Mouse (Mus musculus) liver, embryonic 14.5 days (tissue): ENCODE data around the gene Gxylt2. TPM values are rescaled to one million over a fixed set of nuclear protein-coding genes. Genes with fewer than 3 reads are reported as not detected.

Experiments
- ATAC-seq: fragments of 200-750 bp; cut with Nextera tagmentation; 2 replicates; pipeline ENCODE4 v1.8.0; 2017; ENCODE audit warnings: moderate number of reproducible peaks, mild to moderate bottlenecking, moderate library complexity; ENCODE audit not compliant: insufficient read depth
- DNase-seq, 3 experiments: peaks; one replicate each; pipeline ENCODE4 v3.0.0-alpha.2; 2012 to 2013; ENCODE audit warnings: low read depth in 3 of 3, low spot score in 3 of 3
- H3K27ac ChIP-seq: fragments of 300-500 bp; sonication (generic); 2 replicates; pipeline ENCODE4 v1.5.1; 2014; ENCODE audit warnings: moderate library complexity, mild to moderate bottlenecking, control low read depth, inconsistent platforms
- H3K27me3 ChIP-seq: fragments of 300-500 bp; sonication (generic); 2 replicates; pipeline ENCODE4 v1.6.1; 2014; ENCODE audit warnings: mild to moderate bottlenecking, low read length, moderate library complexity; ENCODE audit not compliant: control insufficient read depth, insufficient read depth
- H3K36me3 ChIP-seq: fragments of 300-500 bp; sonication (generic); replicated peaks from 2 replicates; pipeline ENCODE4 v1.6.1; 2014; ENCODE audit warnings: low read depth; ENCODE audit not compliant: control insufficient read depth, insufficient read depth
- H3K4me1 ChIP-seq, 2 experiments: fragments of 200-500 bp in 1 of 2; fragments of 300-500 bp in 1 of 2; sonication (generic) in 1 of 2; replicated peaks; 2 replicates each; pipeline ENCODE4 v1.6.1; 2012 to 2014; ENCODE audit warnings: antibody characterized with exemption in 1 of 2, inconsistent platforms in 1 of 2, low read length in 1 of 2; ENCODE audit not compliant: control insufficient read depth in 2 of 2, insufficient read depth in 2 of 2
- H3K4me2 ChIP-seq: fragments of 300-500 bp; sonication (generic); 2 replicates; pipeline ENCODE4 v1.6.1; 2014; ENCODE audit warnings: low read depth, mild to moderate bottlenecking, control low read depth, moderate library complexity
- H3K4me3 ChIP-seq, 2 experiments: fragments of 200-500 bp in 1 of 2; fragments of 300-500 bp in 1 of 2; sonication (generic) in 1 of 2; 2 replicates each; pipeline ENCODE4 v1.5.1; 2012 to 2014; ENCODE audit warnings: low read depth in 2 of 2, low read length in 2 of 2, mild to moderate bottlenecking in 2 of 2, control low read depth in 1 of 2, inconsistent platforms in 1 of 2, moderate library complexity in 1 of 2; ENCODE audit not compliant: insufficient read depth in 1 of 2
- H3K9ac ChIP-seq: fragments of 300-500 bp; sonication (generic); replicated peaks from 2 replicates; pipeline ENCODE4 v1.6.1; 2014; ENCODE audit warnings: mild to moderate bottlenecking, control low read depth, moderate library complexity
- H3K9me3 ChIP-seq: fragments of 300-500 bp; sonication (generic); 2 replicates; pipeline ENCODE4 v1.6.1; 2016; ENCODE audit warnings: low read length, mixed read lengths; ENCODE audit not compliant: control insufficient read depth
- CTCF ChIP-seq: IDR thresholded peaks from 2 replicates; pipeline ENCODE4 v1.5.1; 2016; ENCODE audit warnings: antibody characterized with exemption, low read depth, control low read depth
- EP300 ChIP-seq: IDR thresholded peaks from 2 replicates; pipeline ENCODE4 v1.6.1; 2016; ENCODE audit warnings: antibody characterized with exemption, low read depth
- WGBS: fragments of 180-500 bp; shearing (Covaris S2); extraction: QIAGEN DNeasy Blood & Tissue Kit; methylation state at CpG from one replicate; pipeline ENCODE4 v1.1.7; 2014; ENCODE audit not compliant: insufficient replicate concordance; 5-methylcytosine and 5-hydroxymethylcytosine counted together
- polyA plus RNA-seq, 2 experiments: library from polyadenylated mRNA; depleted of rRNA in 1 of 2; stranded (reverse) in 1 of 2; unstranded in 1 of 2; fragments of >200 nt; fragmentation: Nextera tagmentation in 1 of 2; extraction: Ambion mirVana in 1 of 2; gene quantifications; 2 replicates each; pipeline versions ENCODE4 v1.2.1 to v1.2.3; 2012 to 2014

Gxylt2 gene
- polyA plus RNA-seq, 2 experiments: 0.04 TPM; not detected in 1

DNA sequence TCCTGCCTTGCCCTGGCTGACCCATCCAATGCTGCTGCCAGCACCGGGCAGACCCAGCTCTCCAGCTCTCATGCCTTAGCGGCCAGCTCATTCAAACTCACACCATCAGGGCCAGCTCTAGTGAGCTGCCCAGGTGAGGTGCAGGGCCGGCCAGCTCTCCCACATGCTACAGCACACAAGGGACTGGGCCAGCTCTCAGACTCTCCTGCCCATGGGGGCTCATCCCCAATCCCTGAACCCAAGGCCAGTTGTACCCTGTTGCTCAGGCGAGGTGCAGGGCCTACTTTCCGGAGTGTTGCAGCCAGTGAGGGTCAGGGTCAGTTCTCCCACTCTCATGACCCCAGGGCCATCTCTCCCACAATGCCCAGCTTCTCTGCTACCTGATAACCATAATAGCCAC lies 74.1 kb downstream of the Gxylt2 start:
- H3K9ac ChIP-seq: no peak overlapping the region
- 68% methylated on average over 5 of the region's 5 CpGs for WGBS
- no peak for ATAC-seq
- no peaks in the 10 kb centered on the region for H3K27me3 ChIP-seq
- no peak overlapping the region for H3K27ac ChIP-seq
- no peak for DNase-seq
- no peaks in the 10 kb centered on the region for H3K4me1 ChIP-seq
- H3K9me3 ChIP-seq: no peaks in the 10 kb centered on the region
- TF ChIP-seq CTCF: no peak
- H3K36me3 ChIP-seq: no peaks in the 10 kb centered on the region
- H3K4me2 ChIP-seq: no peak overlapping the region
- H3K4me3 ChIP-seq: no peak overlapping the region

DNA sequence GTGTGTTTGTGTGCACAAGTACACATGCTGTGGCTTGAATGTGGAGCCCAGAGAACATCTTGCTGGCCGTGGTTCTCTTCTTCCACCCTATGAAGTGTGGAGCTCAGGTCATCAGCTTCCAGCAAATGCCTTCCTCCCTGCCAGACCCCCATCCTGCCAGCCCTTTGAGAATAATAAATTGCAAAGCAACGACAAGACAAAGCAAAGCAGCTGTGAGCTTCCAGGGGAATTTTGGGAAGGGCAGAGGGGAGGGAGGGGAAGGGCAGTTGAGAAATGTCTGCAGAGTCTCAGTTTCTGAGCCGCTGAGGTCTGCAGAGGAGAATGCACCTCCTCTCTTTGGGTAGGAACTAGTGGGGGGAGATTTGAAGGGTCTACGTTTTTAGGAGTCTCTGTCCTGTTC lies 75.9 kb downstream of the Gxylt2 start:
- whole genome bisulfite sequencing: 29% methylated on average over 4 of the region's 4 CpGs
- no peak overlapping the region for H3K27ac ChIP-seq

DNA sequence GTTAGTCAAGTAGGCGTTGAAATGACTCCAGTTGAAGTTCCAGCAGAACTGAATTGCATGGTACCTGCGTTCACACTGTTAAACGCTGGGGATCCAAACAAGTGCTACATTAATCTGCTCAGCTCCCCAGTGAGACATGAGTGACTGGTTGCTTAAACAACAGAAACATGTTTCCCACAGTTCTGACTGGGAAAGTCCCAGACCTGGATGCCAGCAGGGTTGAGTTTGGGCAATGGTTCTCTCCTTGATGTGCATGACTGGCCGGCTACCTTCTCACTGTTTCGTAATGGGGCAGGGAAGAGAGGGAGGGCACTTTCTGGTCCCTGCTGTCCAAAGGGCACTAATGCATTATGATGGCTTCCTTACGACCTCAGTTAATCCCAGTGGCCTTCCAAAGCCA lies 77.1 kb downstream of the Gxylt2 start:
- H3K4me3 ChIP-seq: no peak overlapping the region
- no peak overlapping the region for H3K4me2 ChIP-seq
- H3K36me3 ChIP-seq: no peaks in the 10 kb centered on the region
- no peak for TF ChIP-seq EP300
- no peak for TF ChIP-seq CTCF
- DNase-seq (no peak), ATAC-seq (no peak)
- H3K4me1 ChIP-seq: no peaks in the 10 kb centered on the region
- WGBS: 62% methylated on average over 6 of the region's 6 CpGs
- no peak overlapping the region for H3K9ac ChIP-seq
- H3K27ac ChIP-seq: no peak overlapping the region
- H3K27me3 ChIP-seq: no peaks in the 10 kb centered on the region
- H3K9me3 ChIP-seq: no peaks in the 10 kb centered on the region

More for the DNA sequence above, 75.9 kb downstream of the Gxylt2 start:
- Histone ChIP-seq H3K36me3 (no peaks in the 10 kb centered on the region), H3K4me3 (no peak overlapping the region), H3K9ac (no peak overlapping the region), H3K4me1 (no peaks in the 10 kb centered on the region), H3K9me3 (no peaks in the 10 kb centered on the region), H3K27me3 (no peaks in the 10 kb centered on the region), H3K4me2 (no peak overlapping the region)
- no peak for ATAC-seq
- DNase-seq: no peak
- TF ChIP-seq EP300 (no peak), CTCF (no peak)

DNA sequence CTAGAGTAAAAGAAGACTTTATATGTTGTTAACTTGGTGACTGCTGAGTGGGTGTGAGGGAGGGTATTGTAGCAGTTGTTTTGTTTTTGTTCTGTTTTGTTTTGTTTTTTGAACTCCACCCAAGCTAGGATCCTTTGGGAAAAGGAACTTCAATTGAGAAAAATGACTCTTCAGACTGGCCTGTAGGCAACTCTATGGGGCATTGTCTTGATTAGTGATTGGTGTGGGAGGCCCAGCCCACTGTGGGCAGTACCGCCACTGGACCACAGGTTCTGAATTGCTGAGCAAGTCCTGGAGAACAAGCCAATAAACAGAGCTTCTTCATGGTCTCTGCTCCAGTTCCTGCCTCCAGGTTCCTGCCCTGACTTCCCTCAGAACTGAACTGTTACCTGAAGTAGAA lies 83.2 kb downstream of the Gxylt2 start:
- no peak overlapping the region for H3K4me3 ChIP-seq
- WGBS: 84% methylated on average over 1 of the region's 1 CpGs
- no peak overlapping the region for H3K27ac ChIP-seq
- no peak for TF ChIP-seq CTCF
- TF ChIP-seq EP300: no peak
- H3K9ac ChIP-seq: no peak overlapping the region
- H3K9me3 ChIP-seq: no peaks in the 10 kb centered on the region
- no peaks in the 10 kb centered on the region for H3K27me3 ChIP-seq
- no peak overlapping the region for H3K4me2 ChIP-seq
- H3K4me1 ChIP-seq: no peaks in the 10 kb centered on the region
- no peak for ATAC-seq
- H3K36me3 ChIP-seq: no peaks in the 10 kb centered on the region
- no peak for DNase-seq

DNA sequence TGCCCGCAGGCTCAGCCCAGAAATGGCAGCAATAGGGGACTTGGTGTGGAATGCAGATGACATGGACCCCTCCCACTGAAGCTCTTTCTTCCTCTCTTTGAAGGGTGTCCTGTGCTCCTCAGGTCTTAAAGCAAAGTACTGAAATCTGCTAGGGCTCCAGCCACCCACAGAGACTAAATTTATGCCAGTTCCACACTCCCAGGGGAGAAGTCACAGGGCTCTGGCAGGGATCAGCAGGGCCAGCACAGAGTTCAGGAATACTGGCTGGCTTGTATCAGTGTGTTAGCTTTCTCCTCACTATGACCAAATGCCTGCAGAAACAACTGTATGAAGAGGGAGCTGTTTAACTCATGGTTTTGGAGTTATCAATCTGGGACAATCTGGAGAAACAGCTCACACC lies 84.6 kb downstream of the Gxylt2 start:
- DNase-seq (no peak), ATAC-seq (no peak)
- 73% methylated on average over 1 of the region's 1 CpGs for WGBS
- Histone ChIP-seq H3K4me2 (no peak overlapping the region), H3K9me3 (no peaks in the 10 kb centered on the region), H3K27me3 (no peaks in the 10 kb centered on the region), H3K9ac (no peak overlapping the region), H3K27ac (no peak overlapping the region), H3K4me3 (no peak overlapping the region), H3K4me1 (no peaks in the 10 kb centered on the region), H3K36me3 (no peaks in the 10 kb centered on the region)
- TF ChIP-seq CTCF (no peak), EP300 (no peak)
